Mouse (Mus musculus) lung, embryonic 16.5 days (tissue): Measurements from ENCODE around the gene Sh3pxd2a. TPM values are rescaled to one million over a fixed set of nuclear protein-coding genes. Genes with fewer than 3 reads are reported as not detected.

Experiments
- ATAC-seq: fragments of 200-750 bp; cut with Nextera tagmentation; 2 replicates; pipeline ENCODE4 v1.8.0; 2017; ENCODE audit warnings: low read depth, mild to moderate bottlenecking, moderate library complexity
- H3K27ac ChIP-seq: fragments of 300-500 bp; sonication (generic); 2 replicates; pipeline ENCODE4 v1.5.1; 2014; ENCODE audit warnings: mild to moderate bottlenecking, control low read depth, low read length
- H3K27me3 ChIP-seq: fragments of 300-500 bp; sonication (generic); 2 replicates; pipeline ENCODE4 v1.6.1; 2014; ENCODE audit warnings: low read depth, low read length, mixed read lengths; ENCODE audit not compliant: control insufficient read depth, insufficient read depth
- H3K36me3 ChIP-seq: fragments of 300-500 bp; sonication (generic); 2 replicates; pipeline ENCODE4 v1.6.1; 2014; ENCODE audit warnings: low read length; ENCODE audit not compliant: control insufficient read depth, insufficient read depth
- H3K4me1 ChIP-seq: fragments of 300-500 bp; sonication (generic); replicated peaks from 2 replicates; pipeline ENCODE4 v1.6.1; 2014; ENCODE audit warnings: low read length, mixed read lengths; ENCODE audit not compliant: control insufficient read depth, insufficient read depth
- H3K4me2 ChIP-seq: fragments of 300-500 bp; sonication (generic); 2 replicates; pipeline ENCODE4 v1.6.1; 2014; ENCODE audit warnings: low read depth, low read length, control low read depth
- H3K4me3 ChIP-seq: fragments of 300-500 bp; sonication (generic); 2 replicates; pipeline ENCODE4 v1.5.1; 2014; ENCODE audit warnings: mild to moderate bottlenecking, low read length, control low read depth
- H3K9ac ChIP-seq: fragments of 300-500 bp; sonication (generic); 2 replicates; pipeline ENCODE4 v1.6.1; 2014; ENCODE audit warnings: low read length, control low read depth
- H3K9me3 ChIP-seq: fragments of 300-500 bp; sonication (generic); 2 replicates; pipeline ENCODE4 v1.6.1; 2016; ENCODE audit warnings: low read length; ENCODE audit not compliant: control insufficient read depth
- WGBS: fragments of 180-500 bp; shearing (Covaris S2); extraction: QIAGEN DNeasy Blood & Tissue Kit; methylation state at CpG from one replicate; pipeline ENCODE4 v1.1.7; 2014; 5-methylcytosine and 5-hydroxymethylcytosine counted together
- polyA plus RNA-seq: library from polyadenylated mRNA; unstranded; fragments of >200 nt; fragmentation: Nextera tagmentation; extraction: Ambion mirVana; gene quantifications from 2 replicates; pipeline ENCODE4 v1.2.1, GENCODE M21; 2015

Sh3pxd2a gene
- polyA plus RNA-seq, 1 experiment from 2014 or later: 6.1 TPM

- WGBS: 56% methylated on average over 10 of the region's 10 CpGs
- H3K27me3 ChIP-seq: no peaks in the 10 kb centered on the region
- no peak overlapping the region for H3K4me3 ChIP-seq
- H3K9ac ChIP-seq: no peak overlapping the region
- no peak for ATAC-seq
- peaks cover 12% of the 10 kb centered on the region for H3K4me1 ChIP-seq
- no peak overlapping the region for H3K4me2 ChIP-seq
- H3K36me3 ChIP-seq: no peaks in the 10 kb centered on the region
- peak overlapping the region; percentile 86; the same call in 1 of the 2 replicates for H3K27ac ChIP-seq
- H3K9me3 ChIP-seq: no peaks in the 10 kb centered on the region
Observed at GRCm38 (mm10) chr19:47385971-47386370, 78.2 kb downstream of the Sh3pxd2a start.

- Histone ChIP-seq H3K4me1 (peaks cover 12% of the 10 kb centered on the region), H3K9me3 (no peaks in the 10 kb centered on the region), H3K4me3 (no peak overlapping the region), H3K27me3 (no peaks in the 10 kb centered on the region), H3K36me3 (no peaks in the 10 kb centered on the region), H3K4me2 (no peak overlapping the region), H3K27ac (no peak overlapping the region), H3K9ac (no peak overlapping the region)
- WGBS: 84% methylated on average over 3 of the region's 3 CpGs
- ATAC-seq: no peak
Observed at GRCm38 (mm10) chr19:47384639-47385038, 79.6 kb downstream of the Sh3pxd2a start.

GRCm38 (mm10) chr19:47384036-47384435, 80.2 kb downstream of the Sh3pxd2a start:
- H3K27me3 ChIP-seq: no peaks in the 10 kb centered on the region
- no peak overlapping the region for H3K4me2 ChIP-seq
- ATAC-seq: no peak
- H3K9ac ChIP-seq: no peak overlapping the region
- H3K4me1 ChIP-seq: peaks cover 12% of the 10 kb centered on the region
- no peak overlapping the region for H3K4me3 ChIP-seq
- H3K36me3 ChIP-seq: no peaks in the 10 kb centered on the region
- no peak overlapping the region for H3K27ac ChIP-seq
- WGBS: 88% methylated on average over 12 of the region's 12 CpGs
- no peaks in the 10 kb centered on the region for H3K9me3 ChIP-seq

- H3K27ac ChIP-seq: no peak overlapping the region
- no peak for ATAC-seq
- no peaks in the 10 kb centered on the region for H3K36me3 ChIP-seq
- no peaks in the 10 kb centered on the region for H3K9me3 ChIP-seq
- H3K27me3 ChIP-seq: no peaks in the 10 kb centered on the region
- H3K4me2 ChIP-seq: no peak overlapping the region
- H3K4me1 ChIP-seq: peaks cover 6% of the 10 kb centered on the region
- H3K4me3 ChIP-seq: no peak overlapping the region
- 71% methylated on average over 5 of the region's 5 CpGs for WGBS
- no peak overlapping the region for H3K9ac ChIP-seq
Observed at GRCm38 (mm10) chr19:47382268-47382667, 81.9 kb downstream of the Sh3pxd2a start.

- Histone ChIP-seq H3K9me3 (no peaks in the 10 kb centered on the region), H3K27me3 (no peaks in the 10 kb centered on the region), H3K36me3 (no peaks in the 10 kb centered on the region), H3K4me3 (no peak overlapping the region), H3K4me2 (no peak overlapping the region), H3K9ac (no peak overlapping the region), H3K27ac (no peak overlapping the region), H3K4me1 (0 out of 2 replicates have a peak, but pooled peaks cover under 1% of the 10 kb centered on the region)
- no peak for ATAC-seq
- 86% methylated on average over 15 of the region's 15 CpGs for WGBS
Observed at GRCm38 (mm10) chr19:47381011-47381410, 83.2 kb downstream of the Sh3pxd2a start.

GRCm38 (mm10) chr19:47379141-47379540, 85.1 kb downstream of the Sh3pxd2a start:
- H3K9me3 ChIP-seq: no peaks in the 10 kb centered on the region
- H3K27ac ChIP-seq: no peak overlapping the region
- no peak overlapping the region for H3K4me2 ChIP-seq
- no peak for ATAC-seq
- H3K27me3 ChIP-seq: no peaks in the 10 kb centered on the region
- no peak overlapping the region for H3K4me3 ChIP-seq
- H3K36me3 ChIP-seq: no peaks in the 10 kb centered on the region
- H3K9ac ChIP-seq: no peak overlapping the region
- 76% methylated on average over 5 of the region's 5 CpGs for WGBS
- 0 out of 2 replicates have a peak, but pooled peaks cover 3% of the 10 kb centered on the region for H3K4me1 ChIP-seq

GRCm38 (mm10) chr19:47374916-47375573, 89.2 kb downstream of the Sh3pxd2a start:
- WGBS: 78% methylated on average over 8 of the region's 8 CpGs
- no peak overlapping the region for H3K4me3 ChIP-seq
- H3K27ac ChIP-seq: no peak overlapping the region
- no peak overlapping the region for H3K4me2 ChIP-seq
- 0 out of 2 replicates have a peak, but pooled peaks cover 3% of the 10 kb centered on the region for H3K4me1 ChIP-seq
- H3K9me3 ChIP-seq: no peaks in the 10 kb centered on the region
- no peaks in the 10 kb centered on the region for H3K36me3 ChIP-seq
- ATAC-seq: no peak
- no peaks in the 10 kb centered on the region for H3K27me3 ChIP-seq
- no peak overlapping the region for H3K9ac ChIP-seq

GRCm38 (mm10) chr19:47374440-47374839, 89.8 kb downstream of the Sh3pxd2a start:
- Histone ChIP-seq H3K9ac (no peak overlapping the region), H3K4me3 (no peak overlapping the region), H3K27ac (no peak overlapping the region), H3K36me3 (no peaks in the 10 kb centered on the region), H3K4me1 (0 out of 2 replicates have a peak, but pooled peaks cover 3% of the 10 kb centered on the region), H3K27me3 (no peaks in the 10 kb centered on the region), H3K4me2 (no peak overlapping the region), H3K9me3 (no peaks in the 10 kb centered on the region)
- 42% methylated on average over 4 of the region's 4 CpGs for WGBS
- ATAC-seq: peak; percentile 42

GRCm38 (mm10) chr19:47372044-47372443, 92.2 kb downstream of the Sh3pxd2a start:
- peaks cover 8% of the 10 kb centered on the region for H3K4me1 ChIP-seq
- 47% methylated on average over 5 of the region's 5 CpGs for WGBS
- H3K27ac ChIP-seq: no peak overlapping the region
- H3K9ac ChIP-seq: no peak overlapping the region
- H3K36me3 ChIP-seq: no peaks in the 10 kb centered on the region
- ATAC-seq: no peak
- no peak overlapping the region for H3K4me2 ChIP-seq
- H3K27me3 ChIP-seq: no peaks in the 10 kb centered on the region
- H3K9me3 ChIP-seq: no peaks in the 10 kb centered on the region
- no peak overlapping the region for H3K4me3 ChIP-seq
